Mouse (Mus musculus): ENCODE data around the gene Ntm.

Gene Ntm

DNA sequence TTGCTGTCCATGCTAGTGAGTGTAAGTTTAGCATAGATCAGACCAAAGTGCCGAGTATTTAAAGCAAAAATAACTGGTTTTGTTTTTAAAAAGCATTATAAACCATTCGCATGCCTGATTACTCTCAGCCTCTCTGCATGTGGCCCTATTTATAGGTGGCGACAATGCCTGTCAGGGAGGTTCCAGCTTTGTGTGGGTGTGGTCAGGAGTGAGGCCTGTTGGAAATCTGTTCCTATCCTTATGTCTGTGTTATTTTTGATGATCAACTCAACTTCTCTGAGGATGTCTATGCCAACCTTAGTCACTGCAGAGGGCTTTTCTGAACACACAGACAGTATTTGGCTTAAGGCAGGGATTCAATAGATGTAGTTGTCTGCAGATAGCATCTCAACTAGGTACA is 78.9 kb downstream of the Ntm start:
- no peak for DNase-seq (ENCODE audit: low spot score)

GRCm38 (mm10) chr9:29881614-29882013 is 81.3 kb downstream of the Ntm start:
- no peak for DNase-seq (ENCODE audit: low spot score)

DNA sequence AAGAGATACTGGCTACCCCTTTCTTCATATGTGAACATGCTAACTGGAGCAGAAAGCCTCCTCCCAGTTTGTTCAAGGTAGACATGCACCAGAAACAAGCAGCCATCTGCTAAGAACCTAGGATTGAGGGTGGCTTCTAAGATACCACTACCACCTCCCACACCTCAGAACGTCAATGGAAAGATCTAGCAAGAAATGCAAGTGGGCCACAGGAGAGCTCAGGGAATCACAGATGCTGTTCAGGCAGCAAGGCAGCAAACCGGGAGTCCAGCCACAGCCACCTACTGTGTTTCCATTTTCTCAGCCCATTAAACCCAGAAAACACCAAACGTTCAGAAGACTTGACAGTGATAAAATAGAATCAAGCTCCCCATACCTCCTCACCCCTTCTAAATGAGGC is 85.4 kb downstream of the Ntm start:
- no peak for DNase-seq (ENCODE audit: low spot score)

- DNase-seq (ENCODE audit: low spot score): no peak
These were observed 95.2 kb downstream of the Ntm start for GRCm38 (mm10) chr9:29867746-29868145.

DNA sequence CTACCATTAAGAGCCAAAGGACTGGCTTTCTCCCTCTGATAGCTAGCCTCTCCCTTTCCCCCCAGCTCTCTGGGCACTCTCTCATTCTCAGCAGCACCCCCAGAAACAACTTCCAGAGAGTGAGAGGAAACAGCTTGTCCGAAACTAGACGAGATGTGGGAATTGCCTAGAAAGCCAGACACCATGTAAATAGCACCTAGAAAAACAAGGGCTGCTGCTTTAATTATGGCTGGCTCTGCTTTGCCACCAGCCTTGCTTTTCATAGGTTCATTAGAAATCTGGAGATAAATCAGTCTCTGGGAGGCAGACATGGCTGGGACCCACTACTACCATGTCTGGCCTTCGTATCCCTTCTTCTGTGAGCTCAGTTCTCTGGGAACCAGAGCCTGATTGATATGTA is 96.1 kb downstream of the Ntm start:
- no peak for DNase-seq (ENCODE audit: low spot score)

GRCm38 (mm10) chr9:29866101-29866500 is 96.8 kb downstream of the Ntm start:
- DNase-seq (ENCODE audit: low spot score): no peak

DNA sequence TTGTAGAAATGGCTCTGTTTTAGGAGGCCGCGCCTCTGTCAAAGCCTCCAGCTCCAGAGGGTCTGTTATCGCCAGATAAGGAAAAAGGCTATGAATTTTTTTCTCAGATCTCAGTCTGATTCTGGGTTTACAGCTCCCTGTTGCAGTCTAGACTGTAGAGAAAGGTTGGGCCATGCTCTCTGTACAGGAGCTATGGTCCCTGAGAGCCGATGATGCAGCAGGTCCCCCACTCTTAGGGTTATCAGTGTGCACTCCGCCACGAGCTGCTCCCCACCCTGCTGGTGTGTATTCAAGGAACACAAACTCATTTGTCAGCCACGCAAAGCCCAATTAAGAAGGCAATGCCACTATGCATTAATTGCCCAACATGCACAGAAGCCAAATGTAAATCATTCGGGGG is 97.4 kb downstream of the Ntm start:
- no peak for DNase-seq (ENCODE audit: low spot score)

DNA sequence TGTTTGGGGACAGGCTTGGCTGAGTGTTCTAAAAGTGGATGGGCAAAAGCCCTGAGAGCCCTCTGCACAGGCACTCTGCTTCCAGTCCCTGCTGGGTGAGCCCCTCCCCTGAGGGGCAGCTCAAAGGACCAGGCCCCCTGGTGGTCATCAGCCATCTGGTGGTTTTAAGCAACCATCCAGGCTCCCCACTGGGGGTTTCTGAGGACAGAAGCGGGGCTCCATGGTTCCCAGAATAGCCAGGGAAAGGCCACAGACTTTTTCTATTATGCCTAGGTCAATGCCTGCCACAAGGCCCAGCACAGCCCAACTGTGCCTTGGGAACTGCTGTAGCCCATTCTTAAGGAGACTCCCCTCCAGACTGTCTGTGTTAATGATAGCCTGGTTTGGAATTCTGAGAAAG is 98.1 kb downstream of the Ntm start:
- DNase-seq (ENCODE audit: low spot score): no peak

GRCm38 (mm10) chr9:29862408-29862807 is 100.5 kb downstream of the Ntm start:
- no peak for DNase-seq (ENCODE audit: low spot score)

GRCm38 (mm10) chr9:29859256-29860048 is 103.5 kb downstream of the Ntm start:
- DNase-seq (ENCODE audit: low spot score): no peak

DNA sequence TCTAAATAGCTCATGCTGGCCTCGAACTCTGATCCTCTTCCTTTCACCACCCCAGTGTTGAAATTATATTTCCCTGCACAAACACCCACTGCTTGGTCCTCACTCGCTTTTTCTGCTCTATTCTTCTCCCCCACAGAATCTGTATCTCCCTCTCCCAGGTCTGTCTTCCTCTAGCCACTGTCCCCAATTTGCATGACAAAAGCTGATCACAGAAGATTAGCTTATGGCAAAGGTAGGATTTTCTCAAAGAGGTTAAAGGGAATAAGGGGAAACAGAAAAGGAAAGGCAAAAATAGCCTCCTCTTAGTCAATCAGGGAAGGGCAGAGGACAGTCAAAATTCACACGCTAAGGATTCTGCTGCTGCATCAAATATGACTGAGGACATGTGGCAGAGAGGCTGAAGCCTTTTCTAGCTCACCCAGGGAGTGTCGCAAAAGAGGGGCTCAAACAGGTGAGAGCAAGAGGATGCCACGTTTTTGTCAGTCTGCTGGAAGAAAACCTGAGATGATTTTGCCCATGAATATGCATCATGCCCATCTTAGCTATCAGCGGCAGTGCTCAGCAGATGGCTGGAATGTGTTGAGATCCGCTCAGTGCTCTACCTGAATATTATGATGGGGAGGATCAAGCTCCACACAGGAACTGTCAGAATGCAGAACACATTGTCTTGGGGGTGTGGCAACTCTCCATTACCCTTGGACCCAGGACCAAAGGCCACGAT is 114.0 kb downstream of the Ntm start:
- DNase-seq (ENCODE audit: low spot score): no peak

DNA sequence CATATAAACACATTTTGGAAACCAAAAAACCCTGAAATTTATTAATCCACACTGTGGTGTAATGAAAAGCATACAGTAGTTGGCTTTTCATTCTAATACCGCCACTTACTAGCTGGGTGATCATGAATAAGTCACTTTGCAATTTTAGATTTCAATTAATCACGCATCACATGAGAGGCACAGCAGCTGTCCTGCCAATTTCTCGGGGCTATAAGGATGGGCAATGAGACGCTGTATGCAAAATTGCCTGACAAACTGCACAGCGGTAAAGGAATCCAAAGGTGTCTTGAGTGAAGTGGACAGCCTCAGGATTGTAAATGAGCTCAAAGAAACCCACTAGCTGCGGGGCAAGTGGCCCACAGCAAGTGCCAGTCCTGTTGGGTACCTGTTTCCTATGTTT is 125.6 kb downstream of the Ntm start:
- no peak for DNase-seq (ENCODE audit: low spot score)

- DNase-seq (ENCODE audit: low spot score): no peak
These were observed 128.0 kb downstream of the Ntm start for GRCm38 (mm10) chr9:29834911-29835310.

- DNase-seq (ENCODE audit: low spot score): no peak
These were observed 129.2 kb downstream of the Ntm start for GRCm38 (mm10) chr9:29833781-29834180.

- DNase-seq (ENCODE audit: low spot score): no peak
These were observed 135.7 kb downstream of the Ntm start for GRCm38 (mm10) chr9:29827240-29827660.

DNA sequence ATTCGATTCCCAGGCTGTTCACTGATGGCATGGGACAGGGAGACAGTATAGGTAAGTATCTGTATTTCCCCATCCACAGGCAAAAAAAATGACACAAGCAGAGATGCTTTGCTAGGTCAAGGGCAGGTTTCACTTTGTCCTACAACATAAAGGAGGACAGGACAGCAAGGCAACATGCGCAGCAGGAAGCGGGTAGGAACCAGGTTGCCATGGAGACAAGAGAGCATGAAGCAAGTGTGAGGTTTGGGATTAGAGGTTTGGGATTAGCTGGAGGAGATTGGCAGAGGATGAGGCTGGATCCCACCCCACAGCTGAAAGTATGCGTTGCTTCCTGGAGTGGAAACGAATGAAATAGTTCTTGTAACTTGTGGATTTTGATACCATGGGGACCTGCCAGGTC is 137.7 kb downstream of the Ntm start:
- DNase-seq (ENCODE audit: low spot score): no peak

DNA sequence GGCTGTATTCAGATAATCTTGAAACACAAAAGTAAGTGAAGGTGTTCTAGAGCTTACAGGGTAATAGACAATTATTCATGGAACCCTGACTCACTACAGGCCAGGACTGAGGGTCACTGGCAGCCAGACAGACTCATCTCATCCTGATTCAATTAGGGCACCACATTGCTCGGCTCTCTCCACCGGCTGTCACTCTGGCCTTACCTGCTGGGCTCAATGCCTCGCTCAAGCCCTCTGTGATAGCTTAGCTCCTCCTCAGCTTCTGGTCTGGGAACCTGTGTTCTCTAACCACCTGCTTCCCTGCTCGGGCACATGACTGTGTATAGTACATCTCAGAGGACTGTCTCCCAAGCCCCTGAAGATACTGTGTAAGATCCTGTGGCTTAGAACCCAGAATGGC is 139.2 kb downstream of the Ntm start:
- DNase-seq (ENCODE audit: low spot score): no peak

DNA sequence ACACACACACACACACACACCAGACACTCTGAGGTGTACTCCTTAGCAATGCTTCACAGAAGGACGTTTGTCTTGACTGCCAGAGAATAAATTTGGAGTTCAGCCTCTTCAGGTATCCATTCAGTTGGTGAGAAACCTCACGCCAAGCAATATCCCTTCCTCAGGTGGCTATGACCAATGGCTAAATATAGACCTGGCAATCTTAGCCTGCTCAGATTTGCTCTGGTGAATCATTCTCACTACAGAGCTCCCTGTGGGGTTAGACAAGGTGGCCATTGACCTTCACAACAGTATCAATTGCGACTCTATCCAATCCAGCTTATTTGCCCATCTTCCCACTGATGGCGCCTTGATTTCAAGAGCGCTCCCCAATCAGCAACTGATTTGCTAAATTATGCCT is 150.3 kb downstream of the Ntm start:
- DNase-seq (ENCODE audit: low spot score): no peak

DNA sequence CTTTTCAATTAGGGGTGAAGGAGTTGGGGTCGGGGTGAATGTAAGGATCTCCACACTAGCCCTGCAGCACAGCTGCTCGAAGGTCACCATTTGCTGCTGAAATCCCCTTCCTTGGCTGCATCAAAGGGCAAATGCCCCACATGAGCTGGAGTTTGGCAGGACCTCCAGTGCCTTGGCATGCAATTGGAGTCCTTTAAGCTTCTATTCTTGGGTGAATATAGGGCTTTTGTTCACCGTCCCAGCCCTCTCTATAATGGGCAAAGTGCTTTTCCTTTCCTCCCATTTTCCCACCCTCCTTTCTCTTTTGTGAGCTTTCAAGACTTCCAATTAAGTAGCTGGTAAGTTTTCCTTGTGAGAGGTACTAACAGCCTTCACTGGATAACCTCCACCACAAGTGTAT is 156.2 kb downstream of the Ntm start:
- DNase-seq (ENCODE audit: low spot score): no peak

DNA sequence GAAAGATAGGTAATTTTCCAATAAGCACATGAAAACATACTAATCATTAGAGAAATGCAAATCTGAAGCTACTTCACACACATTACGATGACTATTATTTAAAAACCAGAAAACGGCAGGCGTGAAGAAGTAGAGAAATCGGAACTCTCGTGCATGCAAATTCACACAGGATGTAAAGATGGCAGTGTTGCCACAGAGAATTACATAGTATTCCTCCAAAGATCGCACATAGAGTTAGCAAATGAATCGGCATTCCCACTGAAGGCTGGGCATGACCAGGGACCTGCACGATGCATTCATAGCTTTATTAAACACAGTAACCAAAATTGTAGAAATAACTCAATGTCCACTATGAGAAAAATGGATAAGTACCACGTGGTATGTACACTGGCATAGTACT is 158.5 kb downstream of the Ntm start:
- no peak for DNase-seq (ENCODE audit: low spot score)

- DNase-seq (ENCODE audit: low spot score): no peak
These were observed 159.1 kb downstream of the Ntm start for GRCm38 (mm10) chr9:29803738-29804285.

- DNase-seq (ENCODE audit: low spot score): no peak
These were observed 159.8 kb downstream of the Ntm start for GRCm38 (mm10) chr9:29802990-29803737.

Data from T-cell, adult 2 months (primary cell).